Mouse (Mus musculus) frontal cortex, postnatal 36 days (tissue): ENCODE results near the gene Morn2.

ENCODE experiments used
- DNase-seq, 2 experiments: peaks; one replicate each; pipeline ENCODE4 v3.0.0; 2022; ENCODE audit warnings: low spot score in 2 of 2

The Morn2 gene

DNA sequence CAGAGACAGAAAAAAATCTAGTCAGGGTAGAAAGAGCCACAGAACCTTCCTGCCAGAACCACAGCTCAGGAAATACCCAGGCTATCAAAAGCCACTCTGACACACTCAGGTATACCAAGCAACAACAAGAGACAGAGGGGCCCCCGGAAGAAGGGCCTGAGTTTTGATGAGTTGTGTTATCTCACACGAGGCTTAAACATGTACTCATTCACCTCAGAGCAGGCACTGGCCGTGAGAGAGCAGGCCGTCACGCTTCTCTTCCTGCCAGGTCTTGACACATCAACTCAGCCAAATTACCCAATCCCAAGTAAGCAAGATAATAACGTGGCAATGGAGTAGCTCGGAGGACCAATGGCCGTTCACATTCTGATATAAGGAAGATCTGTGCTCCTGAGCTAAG, 33.7 kb downstream of the Morn2 start:
- DNase-seq, result no peak

GRCm38 (mm10) chr17:80324521-80324920, 34.5 kb downstream of the Morn2 start:
- no peak for DNase-seq

GRCm38 (mm10) chr17:80325456-80325855, 35.5 kb downstream of the Morn2 start:
- DNase-seq, result no peak

GRCm38 (mm10) chr17:80326431-80326830, 36.4 kb downstream of the Morn2 start:
- DNase-seq, result no peak

- peak in 1 of 2 experiments; percentile 13 for DNase-seq
Measured at GRCm38 (mm10) chr17:80332386-80332785, 42.4 kb downstream of the Morn2 start.

- no peak for DNase-seq
Measured at GRCm38 (mm10) chr17:80345277-80345676, 55.3 kb downstream of the Morn2 start.

- no peak for DNase-seq
Measured at GRCm38 (mm10) chr17:80346591-80347125, 56.7 kb downstream of the Morn2 start.
